Mouse (Mus musculus) ES-E14 (cell line): Measurements from ENCODE around the gene Kdm6b. TPM values are rescaled to one million over a fixed set of nuclear protein-coding genes. Genes with fewer than 3 reads are reported as not detected.
A peak's percentile ranks its signal among the peaks of the same experiment; 100 is the strongest.
"Not testable (repeated sequence)": the region's sequence is repeated elsewhere in the genome, so short reads cannot be mapped to it uniquely, and the experiment has no call there.

Source experiments
- DNase-seq: peaks from one replicate; pipeline ENCODE4 v3.0.0-alpha.2; 2013; ENCODE audit warnings: low read depth, low spot score
- H3K27ac ChIP-seq: 2 replicates; pipeline ENCODE4 v1.5.1; 2012; ENCODE audit warnings: low read depth, mild to moderate bottlenecking, low read length, moderate library complexity, mixed read lengths; ENCODE audit not compliant: poor library complexity, insufficient read depth, severe bottlenecking
- H3K36me3 ChIP-seq: 2 replicates; pipeline ENCODE4 v1.6.1; 2012; ENCODE audit warnings: mild to moderate bottlenecking, low read length, moderate library complexity, mixed read lengths; ENCODE audit not compliant: control insufficient read depth, poor library complexity, insufficient read depth, severe bottlenecking
- H3K4me1 ChIP-seq, 2 experiments: fragments of 150-350 bp in 1 of 2; sonication (generic) in 1 of 2; 2 replicates each; pipeline ENCODE4 v1.6.1; 2012; ENCODE audit warnings: low read length in 2 of 2, mild to moderate bottlenecking in 1 of 2, mixed read lengths in 1 of 2; ENCODE audit not compliant: control insufficient read depth in 2 of 2, insufficient read depth in 2 of 2, poor library complexity in 1 of 2
- H3K4me3 ChIP-seq, 2 experiments: fragments of 150-350 bp in 1 of 2; sonication (generic) in 1 of 2; 2 replicates each; pipeline ENCODE4 v1.5.1; 2012; ENCODE audit warnings: low read length in 2 of 2, low read depth in 1 of 2, mild to moderate bottlenecking in 1 of 2, mixed read lengths in 1 of 2; ENCODE audit not compliant: insufficient read depth in 1 of 2, poor library complexity in 1 of 2, severe bottlenecking in 1 of 2
- H3K9ac ChIP-seq: 2 replicates; pipeline ENCODE4 v1.6.1; 2012; ENCODE audit warnings: low read depth, mild to moderate bottlenecking, low read length, mixed read lengths; ENCODE audit not compliant: poor library complexity, insufficient read depth, severe bottlenecking
- H3K9me3 ChIP-seq: fragments of 150-350 bp; sonication (generic); 2 replicates; pipeline ENCODE4 v1.6.1; 2012; ENCODE audit warnings: low read depth, mild to moderate bottlenecking, low read length; ENCODE audit not compliant: control insufficient read depth, insufficient read depth
- CHD2 ChIP-seq: IDR thresholded peaks from 2 replicates; pipeline ENCODE4 v1.6.1; 2014; ENCODE audit warnings: mild to moderate bottlenecking, low read depth, low read length, inconsistent platforms
- HCFC1 ChIP-seq: IDR thresholded peaks from 2 replicates; pipeline ENCODE4 v1.6.1; 2012; ENCODE audit warnings: low read length, inconsistent platforms, borderline replicate concordance; ENCODE audit not compliant: insufficient read depth
- MAFK ChIP-seq: IDR thresholded peaks from 2 replicates; pipeline ENCODE4 v1.6.1; 2014; ENCODE audit warnings: mild to moderate bottlenecking, low read depth, low read length, inconsistent platforms; ENCODE audit not compliant: insufficient read depth
- ZC3H11A ChIP-seq: IDR thresholded peaks from 2 replicates; pipeline ENCODE4 v1.6.1; 2012; ENCODE audit warnings: low read depth, mild to moderate bottlenecking, inconsistent platforms, low read length, borderline replicate concordance
- ZNF384 ChIP-seq: IDR thresholded peaks from 2 replicates; pipeline ENCODE4 v1.6.1; 2012; ENCODE audit warnings: low read depth, low read length, inconsistent platforms
- in situ Hi-C, 2 experiments: fragments of 600-800 bp; cut with MboI; formaldehyde crosslinking; loops; one replicate each; pipeline ENCODE4 v1.15.1; 2025; ENCODE audit warnings: low sequenced_read_pairs in 2 of 2, inconsistent platforms in 1 of 2; ENCODE audit not compliant: unreplicated experiment in 2 of 2
- total RNA-seq: library from RNA; depleted of rRNA; stranded (reverse); fragments of 300-350 nt; gene quantifications from 2 replicates; pipeline ENCODE4 v1.2.3, GENCODE M21; 2012

The Kdm6b gene
- total RNA-seq, 1 experiment = 9.4 TPM

DNA sequence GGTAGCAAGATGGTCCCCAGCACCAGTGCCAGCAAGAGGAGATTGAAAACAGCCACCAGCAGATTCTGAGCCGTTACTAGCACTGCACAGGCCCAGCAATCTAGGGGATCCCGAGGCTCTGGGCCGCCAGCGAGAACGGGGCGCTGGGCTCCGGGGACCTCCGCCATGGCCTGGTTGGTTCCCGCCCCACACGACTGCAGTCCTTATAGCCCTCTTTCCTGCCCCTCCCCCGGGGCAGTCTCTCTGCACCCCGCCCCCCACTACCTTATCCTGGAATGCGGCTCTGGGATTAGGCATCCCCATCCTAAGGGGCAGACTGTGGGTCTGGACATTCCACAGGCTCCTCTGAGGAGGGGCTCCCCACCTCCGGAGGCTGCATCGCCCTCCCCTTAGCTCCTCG, 15.4 kb downstream of the Kdm6b start, which contains the start of gene Tmem88:
TSS of gene Tmem88 (minus strand) at position 176 of the 400 bp plus-strand sequence.
- peaks cover 0 to 9% of the 10 kb centered on the region in 2 experiments; a peak in 1 of 4 replicates for H3K4me1 ChIP-seq
- no peak for DNase-seq

DNA sequence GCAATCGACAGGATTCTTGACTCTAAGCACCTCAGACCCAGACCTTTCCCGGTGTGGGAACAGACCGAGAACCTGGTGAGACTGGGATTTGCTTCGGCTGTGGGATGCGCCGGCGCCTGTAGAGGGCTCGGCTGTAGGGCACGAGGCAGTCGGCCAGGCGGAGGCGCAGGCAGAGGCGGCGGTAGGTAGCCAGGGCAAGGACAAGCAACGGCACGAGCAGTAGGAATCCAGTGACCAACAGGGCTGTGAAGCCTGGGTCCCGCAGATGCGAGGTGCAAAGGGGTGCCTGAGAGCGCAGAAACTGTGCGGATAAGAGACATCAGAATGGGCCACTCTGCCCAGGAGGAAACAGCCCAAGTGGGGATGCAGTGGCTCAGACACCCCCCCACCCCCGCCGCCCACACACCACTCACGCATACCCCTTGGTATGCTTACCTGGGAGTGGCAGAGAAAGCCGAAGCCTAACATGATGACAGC, 15.9 kb downstream of the Kdm6b start:
- H3K4me1 ChIP-seq = peaks cover 0 to 9% of the 10 kb centered on the region in 2 experiments; a peak in 1 of 4 replicates
- in situ Hi-C loops = no loop called here
- peaks cover 18% of the 10 kb centered on the region; the same call in 1 of the 2 replicates for H3K36me3 ChIP-seq
- no peak for TF ChIP-seq ZNF384
- TF ChIP-seq MAFK = no peak
- no peak for TF ChIP-seq HCFC1
- TF ChIP-seq ZC3H11A = no peak
- TF ChIP-seq CHD2 = no peak
- no peaks in the 10 kb centered on the region for H3K9me3 ChIP-seq
- H3K27ac ChIP-seq = no peak overlapping the region
- no peak for DNase-seq
- peak overlapping the region; percentile 81 for H3K9ac ChIP-seq
- peak overlapping the region; percentile 65 to 80 for H3K4me3 ChIP-seq

More for the DNA sequence above, 15.4 kb downstream of the Kdm6b start, which contains the start of gene Tmem88:
- peak within 1 kb of the TSS; percentile 81 for H3K9ac ChIP-seq
- no peaks in the 10 kb centered on the region for H3K9me3 ChIP-seq
- peaks cover 18% of the 10 kb centered on the region; the same call in 1 of the 2 replicates for H3K36me3 ChIP-seq
- no peak within 1 kb of the TSS for H3K27ac ChIP-seq
- TF ChIP-seq CHD2 (0 out of 2 replicates have a peak, but pooled peaks have one; percentile 18), HCFC1 (no peak)
- in situ Hi-C loops = no loop called here
- H3K4me3 ChIP-seq = peak within 1 kb of the TSS; percentile 65 to 80

- Histone ChIP-seq H3K4me3 (peak overlapping the region; percentile 80 to 91; a peak in 3 of 4 replicates), H3K9me3 (no peaks in the 10 kb centered on the region), H3K9ac (peak overlapping the region; percentile 97), H3K27ac (no peak overlapping the region), H3K4me1 (peaks cover 0 to 9% of the 10 kb centered on the region in 2 experiments; a peak in 1 of 4 replicates), H3K36me3 (peaks cover 14% of the 10 kb centered on the region; the same call in 1 of the 2 replicates)
- no peak for DNase-seq
- TF ChIP-seq ZNF384 (no peak), ZC3H11A (no peak), HCFC1 (no peak), CHD2 (no peak), MAFK (no peak)
- in situ Hi-C loops = no loop called here
Observed at GRCm38 (mm10) chr11:69396772-69397171, 16.7 kb downstream of the Kdm6b start.

DNA sequence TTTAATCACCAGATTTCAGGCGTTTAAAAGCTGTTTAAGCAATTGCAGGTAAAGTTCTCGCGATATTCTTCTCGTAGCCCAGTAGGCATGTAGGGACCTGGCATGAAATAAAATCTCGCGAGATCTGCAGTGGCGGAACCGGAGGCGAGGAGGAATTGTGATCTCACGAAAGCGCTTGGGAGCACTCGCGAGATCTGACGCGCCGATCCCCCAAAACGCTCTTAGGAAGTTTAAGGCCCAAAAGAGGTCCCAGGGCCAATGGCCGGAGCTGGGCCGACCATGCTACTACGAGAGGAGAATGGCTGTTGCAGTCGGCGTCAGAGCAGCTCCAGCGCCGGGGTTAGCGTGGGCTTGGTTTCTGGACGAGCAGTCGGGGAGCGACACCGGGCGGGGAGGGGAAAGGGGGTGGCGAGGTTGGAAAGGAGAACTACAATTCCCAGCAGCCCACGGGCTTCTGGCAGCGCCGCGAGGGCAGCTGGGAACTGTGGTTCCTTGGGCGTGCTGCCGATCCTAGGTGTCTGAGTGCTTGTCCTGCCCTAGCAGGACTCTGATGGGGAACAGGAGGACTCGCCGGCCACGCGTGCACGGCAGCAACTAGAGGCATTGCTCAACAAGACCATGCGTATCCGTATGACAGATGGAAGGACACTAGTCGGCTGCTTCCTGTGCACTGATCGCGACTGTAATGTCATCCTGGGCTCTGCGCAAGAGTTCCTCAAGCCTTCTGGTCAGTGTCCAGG, 17.7 kb downstream of the Kdm6b start:
- in situ Hi-C loops = no loop called here
- H3K4me1 ChIP-seq = peaks cover 0 to 5% of the 10 kb centered on the region in 2 experiments; a peak in 1 of 4 replicates
- TF ChIP-seq CHD2 (peak; percentile 99), ZNF384 (no peak), HCFC1 (peak; percentile 99), ZC3H11A (no peak), MAFK (no peak)

GRCm38 (mm10) chr11:69395235-69395633, 18.2 kb downstream of the Kdm6b start, which contains the start of the genes Naa38 and Cyb5d1:
TSS of gene Naa38 (plus strand) at chr11:69395487.
TSS of gene Cyb5d1 (minus strand) at chr11:69395631.
- in situ Hi-C loops, DNase-seq, H3K4me1 ChIP-seq, H3K36me3 ChIP-seq, H3K9me3 ChIP-seq: not testable (repeated sequence)
- peak within 1 kb of the TSS; percentile 80 to 91 for H3K4me3 ChIP-seq
- H3K27ac ChIP-seq = peak within 1 kb of the TSS; percentile 89
- H3K9ac ChIP-seq = peak within 1 kb of the TSS; percentile 97

More for the DNA sequence above, 17.7 kb downstream of the Kdm6b start:
- peaks cover 8% of the 10 kb centered on the region; the same call in 1 of the 2 replicates for H3K36me3 ChIP-seq
- peak overlapping the region; percentile 80 to 91 for H3K4me3 ChIP-seq
- H3K9ac ChIP-seq = peak overlapping the region; percentile 97
- H3K27ac ChIP-seq = peak overlapping the region; percentile 89
- DNase-seq = peak; percentile 99
- no peaks in the 10 kb centered on the region for H3K9me3 ChIP-seq

DNA sequence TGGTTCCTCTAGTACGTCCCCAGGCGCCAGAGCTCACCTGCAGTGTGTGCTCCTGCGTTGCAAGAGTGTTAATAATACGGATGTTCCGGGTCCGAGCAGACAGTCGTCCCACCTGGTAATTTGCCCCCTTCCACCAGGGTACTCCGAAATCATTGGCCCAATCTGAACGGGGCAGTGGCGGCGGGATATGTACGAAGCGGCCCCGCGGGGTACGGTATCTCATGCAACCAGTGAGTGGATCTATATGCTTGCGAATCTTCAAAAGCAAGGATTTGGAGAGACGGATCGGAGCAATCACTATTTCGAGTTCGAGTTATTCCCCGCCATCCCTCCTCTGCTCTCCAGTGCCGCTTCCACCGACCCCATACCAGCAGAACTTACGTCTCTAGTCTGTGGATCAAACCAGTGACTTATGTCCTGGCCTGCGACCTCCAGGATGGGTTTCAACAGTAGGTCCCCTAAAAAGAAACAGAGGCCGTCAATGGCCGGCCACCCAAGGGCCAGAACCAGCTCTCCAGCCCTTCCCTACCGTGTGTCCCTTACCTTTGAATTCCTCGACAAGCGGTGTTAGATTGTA, 18.8 kb downstream of the Kdm6b start:
- H3K36me3 ChIP-seq, H3K9me3 ChIP-seq, DNase-seq, H3K27ac ChIP-seq, H3K4me1 ChIP-seq, in situ Hi-C loops: not testable (repeated sequence)
- Histone ChIP-seq H3K4me3 (peak overlapping the region; percentile 80 to 91), H3K9ac (peak overlapping the region; percentile 93)
